Mouse (Mus musculus) heart, postnatal 36 days (tissue): ENCODE measurements around the gene Tollip. TPM values are rescaled to one million over a fixed set of nuclear protein-coding genes. Genes with fewer than 3 reads are reported as not detected.

Experiments used
- total RNA-seq, 2 experiments: library from RNA; stranded (reverse); gene quantifications; 2 replicates each; pipeline ENCODE4 v1.2.3; 2021

Tollip gene
- total RNA-seq, 2 experiments from 2014 or later: 54.6 to 58.0 TPM

Other genes starting within 250 kb of the Tollip start
- not detected for gene Muc2, start 228.2 kb downstream of the Tollip start, total RNA-seq
- gene Muc5ac, start 129.5 kb downstream of the Tollip start, total RNA-seq: not detected
- not detected for gene Muc5b, start 79.4 kb downstream of the Tollip start, total RNA-seq
- gene Brsk2, start 31.2 kb upstream of the Tollip start, total RNA-seq: under 1 TPM; 0.19 to 0.25 TPM
- 10 to 100 TPM; 43.6 to 43.8 TPM for gene Mob2, start 142.6 kb upstream of the Tollip start, total RNA-seq
- 10 to 100 TPM; 33.2 to 46.2 TPM for gene Dusp8, start 177.3 kb upstream of the Tollip start, total RNA-seq
- not detected for gene Gm45618, start 202.2 kb upstream of the Tollip start, total RNA-seq
- not detected for gene Gm39115, start 217.5 kb upstream of the Tollip start, total RNA-seq
- not detected for gene Gm45337, start 226.1 kb upstream of the Tollip start, total RNA-seq
- not detected for gene Gm29735, start 238.6 kb upstream of the Tollip start, total RNA-seq
- not detected for gene Gm4553, start 247.2 kb upstream of the Tollip start, total RNA-seq